Mouse (Mus musculus): ENCODE data around the gene Daam1.

- TF ChIP-seq CTCF (conservative IDR thresholded peaks at IDR 0.05; ENCODE audit: low read length) (no peak), POU5F1 (IDR thresholded peaks at IDR 0.05; ENCODE audit: borderline replicate concordance, low read length) (no peak), NANOG (IDR thresholded peaks at IDR 0.05; ENCODE audit: borderline replicate concordance, low read length) (no peak)
Measured at GRCm38 (mm10) chr12:71853694-71854093, 22.8 kb downstream of the Daam1 start.
